Mouse (Mus musculus) brain, embryonic 14.5 days (tissue): ENCODE results near the gene Gtf2f2.

Source experiments
- CTCF ChIP-seq: fragments of 200-500 bp; IDR thresholded peaks from 2 replicates; pipeline ENCODE4 v1.5.1; 2012; ENCODE audit warnings: inconsistent platforms, mild to moderate bottlenecking, moderate library complexity, borderline replicate concordance; ENCODE audit not compliant: insufficient read depth, insufficient read length; ENCODE audit errors: extremely low read depth
- POLR2A ChIP-seq: fragments of 200-500 bp; IDR thresholded peaks from 2 replicates; pipeline ENCODE4 v1.6.1; 2012; ENCODE audit warnings: mild to moderate bottlenecking, inconsistent platforms, borderline replicate concordance; ENCODE audit not compliant: poor library complexity, insufficient read depth, insufficient read length, severe bottlenecking; ENCODE audit errors: extremely low read depth

DNA sequence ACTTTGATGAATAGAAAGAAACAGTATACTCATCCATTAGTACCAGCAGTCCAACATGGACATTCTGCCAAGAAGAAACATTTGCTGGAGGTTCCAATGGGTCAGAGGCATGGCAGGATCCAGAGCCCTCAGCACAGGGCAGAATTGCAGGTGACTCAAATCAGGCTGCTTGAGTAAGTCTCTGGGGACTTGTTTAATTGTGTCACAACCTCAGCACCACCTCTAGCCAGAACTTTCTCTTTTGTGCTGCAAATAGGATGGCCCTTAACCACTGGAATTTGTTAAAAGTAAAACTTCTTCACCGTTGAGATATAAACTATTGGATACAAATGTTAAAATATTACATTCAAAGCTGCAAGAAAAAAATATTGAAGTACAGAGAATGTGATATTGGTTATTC is 35.1 kb upstream of the Gtf2f2 start:
- TF ChIP-seq CTCF (no peak), POLR2A (no peak)
